Mouse (Mus musculus) limb, embryonic 13.5 days (tissue): ENCODE measurements around the gene Isg20. TPM values are rescaled to one million over a fixed set of nuclear protein-coding genes. Genes with fewer than 3 reads are reported as not detected.

Source experiments
- microRNA-seq: library from miRNA; unstranded; fragments of <30 nt; microRNA quantifications from one replicate; pipeline ENCODE4, GENCODE M21; 2016
- polyA plus RNA-seq: library from polyadenylated mRNA; unstranded; fragments of >200 nt; fragmentation: Nextera tagmentation; extraction: Ambion mirVana; gene quantifications from 2 replicates; pipeline ENCODE4 v1.2.1, GENCODE M21; 2015

The Isg20 gene
- polyA plus RNA-seq, 1 experiment from 2014 or later, result 0.57 TPM

Small RNA genes within 50 kb of the gene (microRNA-seq; reads per million reads assigned to microRNA genes)
- 3.1 reads per million, percentile 13 among the genes with 10 or more reads in this experiment for gene Mir7-2

Other genes starting within 250 kb of the Isg20 start
- gene Ntrk3, start 175.4 kb upstream of the Isg20 start, polyA plus RNA-seq, result 2.2 and 2.3 TPM in 2 replicates
- 81.8 and 84.7 TPM in 2 replicates for gene Mrps11, start 130.3 kb upstream of the Isg20 start, polyA plus RNA-seq
- gene Mrpl46, start 129.9 kb upstream of the Isg20 start, polyA plus RNA-seq, result 58.7 and 61.2 TPM in 2 replicates
- 21.0 and 22.2 TPM in 2 replicates for gene Det1, start 66.2 kb upstream of the Isg20 start, polyA plus RNA-seq
- 41.0 and 42.0 TPM in 2 replicates for gene Aen, start 17.6 kb upstream of the Isg20 start, polyA plus RNA-seq
- 35.1 and 41.5 TPM in 2 replicates for gene Acan, start 140.1 kb downstream of the Isg20 start, polyA plus RNA-seq
- gene Hapln3, start 217.6 kb downstream of the Isg20 start, polyA plus RNA-seq, result 1.3 and 1.6 TPM in 2 replicates
- gene Mfge8, start 235.6 kb downstream of the Isg20 start, polyA plus RNA-seq, result 160 and 166 TPM in 2 replicates